Mouse (Mus musculus) neutrophil, adult 5-6 weeks (primary cell): ENCODE results near the gene Ccr4. TPM values are rescaled to one million over a fixed set of nuclear protein-coding genes. Genes with fewer than 3 reads are reported as not detected.

Experiments
- ATAC-seq: fragments of 151-379, 151-347 bp; 2 replicates; pipeline ENCODE4 v1.8.0; 2017; ENCODE audit warnings: mild to moderate bottlenecking, moderate TSS enrichment; ENCODE audit not compliant: insufficient number of reproducible peaks, poor library complexity, low FRiP score, severe bottlenecking; ENCODE audit errors: extremely low read depth
- total RNA-seq: library from RNA; stranded (forward); fragments of 200-1000 nt; gene quantifications from 2 replicates; pipeline ENCODE4 v1.2.3, GENCODE M21; 2017

Gene Ccr4
- total RNA-seq, 1 experiment from 2014 or later: not detected

DNA sequence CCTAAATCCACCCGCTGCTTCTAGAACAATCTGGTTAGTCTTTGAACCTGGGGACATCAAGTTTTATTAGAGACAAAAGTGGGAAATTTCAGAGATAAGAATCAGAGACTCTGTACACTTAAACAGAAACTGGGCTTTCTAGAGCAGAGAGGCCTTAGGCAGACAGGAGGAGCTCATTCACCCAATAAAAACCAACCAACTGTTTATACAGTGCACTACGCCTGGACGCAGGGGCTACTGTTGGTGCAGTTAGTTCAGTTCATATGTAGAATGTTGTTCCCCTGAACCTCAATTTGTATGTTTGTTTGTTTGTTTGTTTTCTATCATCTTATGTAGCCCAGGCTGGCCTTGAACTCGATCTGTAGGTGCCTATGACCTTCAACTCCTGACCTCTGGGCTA is 17.9 kb downstream of the Ccr4 start:
- ATAC-seq: no peak

GRCm38 (mm10) chr9:114484771-114485170 is 19.9 kb downstream of the Ccr4 start:
- no peak for ATAC-seq

DNA sequence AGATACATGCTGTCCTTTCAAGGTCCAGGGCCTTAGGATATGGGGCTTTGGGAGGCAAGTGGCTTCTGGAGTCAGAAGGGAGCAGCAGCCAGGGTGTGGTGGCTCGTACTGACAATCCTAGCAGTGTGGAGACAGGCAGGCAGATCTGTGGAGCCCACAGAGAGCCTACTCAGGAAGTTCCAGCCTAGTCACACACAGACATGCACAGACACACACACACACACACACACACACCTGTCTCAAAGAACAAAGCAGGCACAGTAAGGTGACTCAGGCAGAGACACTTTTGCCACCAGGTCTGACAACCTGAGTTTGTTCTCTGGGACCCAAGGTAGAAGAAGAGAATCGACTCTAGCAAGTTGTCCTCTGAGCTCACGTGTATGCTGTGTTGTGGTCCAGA is 23.8 kb downstream of the Ccr4 start:
- ATAC-seq: no peak

GRCm38 (mm10) chr9:114477019-114477418 is 27.7 kb downstream of the Ccr4 start:
- no peak for ATAC-seq

DNA sequence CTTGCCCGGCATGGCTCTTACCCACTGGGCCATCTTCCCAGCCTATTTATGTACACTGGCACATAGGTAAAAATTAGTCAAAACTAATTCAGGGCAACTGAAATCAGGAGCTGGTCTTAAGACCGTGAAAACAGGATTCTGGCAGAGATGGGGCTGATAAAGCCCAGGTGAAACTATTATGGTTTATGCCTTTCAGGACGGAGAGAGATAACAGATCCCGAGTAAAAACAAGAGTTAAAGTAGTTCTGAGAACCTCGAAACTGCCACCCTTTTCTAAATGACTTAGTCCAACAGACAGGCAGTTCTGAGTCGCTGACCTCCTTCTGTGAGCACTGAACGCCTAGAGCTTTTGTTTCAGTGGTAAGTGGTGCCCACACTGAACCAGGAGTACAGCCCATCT is 32.8 kb downstream of the Ccr4 start:
- no peak for ATAC-seq

GRCm38 (mm10) chr9:114468701-114469100 is 36.0 kb downstream of the Ccr4 start:
- no peak for ATAC-seq

GRCm38 (mm10) chr9:114468217-114468616 is 36.5 kb downstream of the Ccr4 start:
- no peak for ATAC-seq

GRCm38 (mm10) chr9:114466871-114467270 is 37.8 kb downstream of the Ccr4 start:
- no peak for ATAC-seq

GRCm38 (mm10) chr9:114465442-114465841 is 39.3 kb downstream of the Ccr4 start:
- no peak for ATAC-seq

- ATAC-seq: no peak
Observed at GRCm38 (mm10) chr9:114462569-114462968, 42.1 kb downstream of the Ccr4 start.

DNA sequence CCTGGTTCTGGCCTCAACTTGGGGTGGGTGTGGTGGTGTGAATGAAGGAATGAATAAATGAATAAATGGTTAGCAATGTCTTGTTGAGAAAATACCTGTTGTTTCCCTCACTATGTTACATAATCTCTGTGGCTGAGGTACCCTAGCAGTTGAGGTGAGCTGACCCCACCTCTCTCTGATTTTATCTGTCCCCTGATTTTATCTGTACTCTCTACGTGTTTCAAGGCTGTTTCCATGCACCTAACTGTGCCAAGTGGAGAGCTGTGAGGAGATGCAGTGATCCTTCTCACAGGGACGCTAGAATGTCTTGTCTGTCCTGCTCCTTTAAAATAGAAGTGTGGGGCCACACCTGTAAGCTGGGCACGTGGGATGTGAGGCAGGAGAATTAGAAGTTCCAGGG is 46.3 kb downstream of the Ccr4 start:
- no peak for ATAC-seq

- ATAC-seq: no peak
Observed at GRCm38 (mm10) chr9:114455420-114455819, 49.3 kb downstream of the Ccr4 start.

DNA sequence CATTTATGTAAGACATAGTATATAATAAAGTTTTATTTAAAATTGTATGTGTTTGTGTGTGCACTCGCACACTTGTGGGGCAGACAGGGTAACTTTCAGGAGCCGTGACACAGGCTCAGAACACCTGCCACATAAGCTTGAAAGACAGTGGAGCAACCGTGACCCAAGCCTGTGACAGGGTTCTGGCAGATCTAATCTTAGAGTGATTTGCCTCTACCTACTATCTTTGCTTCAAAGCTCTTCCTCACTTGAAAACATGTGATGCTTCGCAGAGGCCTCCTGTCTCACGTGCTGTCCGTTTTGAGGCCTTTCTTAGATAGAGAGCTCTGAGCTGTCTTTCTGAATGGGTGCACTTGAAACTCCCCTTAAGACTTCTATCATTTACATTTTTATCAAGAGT is 52.3 kb downstream of the Ccr4 start:
- ATAC-seq: no peak

- no peak for ATAC-seq
Observed at GRCm38 (mm10) chr9:114451615-114452014, 53.1 kb downstream of the Ccr4 start.

GRCm38 (mm10) chr9:114449120-114449754 is 55.5 kb downstream of the Ccr4 start:
- ATAC-seq: no peak

DNA sequence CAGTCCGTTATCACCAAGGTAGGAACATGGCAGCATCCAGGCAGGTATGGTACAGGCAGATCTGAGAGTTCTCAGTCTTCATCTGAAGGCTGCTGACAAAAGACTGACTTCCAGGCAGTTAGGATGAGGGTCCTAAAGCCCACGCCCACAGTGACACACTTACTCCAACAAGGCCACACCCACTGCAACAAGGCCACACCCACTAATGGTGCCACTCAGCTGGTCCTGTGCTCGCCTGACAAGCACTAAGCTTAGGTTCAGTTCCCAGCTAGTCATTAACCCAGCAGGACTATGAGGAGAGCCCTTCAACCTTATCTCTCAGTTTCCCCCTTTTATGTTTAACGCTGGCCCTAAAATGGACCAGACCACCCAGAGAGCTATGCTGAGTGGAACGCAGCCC is 56.0 kb downstream of the Ccr4 start:
- ATAC-seq: no peak

- ATAC-seq: no peak
Observed at GRCm38 (mm10) chr9:114446887-114447286, 57.8 kb downstream of the Ccr4 start.

DNA sequence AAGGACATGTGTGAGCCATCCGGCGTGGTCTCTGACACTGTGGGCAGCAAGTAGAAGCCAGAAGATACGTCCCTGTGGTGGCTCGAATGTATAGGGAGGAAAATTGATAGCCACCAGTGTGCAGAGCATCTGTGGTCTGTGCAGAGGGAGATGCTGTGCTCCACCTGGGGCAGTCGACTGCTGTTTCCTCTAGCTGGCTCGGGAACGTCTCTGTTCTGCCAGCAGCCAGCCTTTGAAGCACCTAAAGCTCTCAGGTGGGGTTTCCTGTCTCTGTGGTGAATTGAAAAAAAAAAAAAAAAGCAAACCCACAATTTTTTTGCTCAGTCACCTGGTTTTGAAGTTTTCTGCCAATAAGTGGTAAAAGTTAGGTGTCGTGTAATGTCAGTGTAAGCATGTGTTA is 61.4 kb downstream of the Ccr4 start:
- no peak; the same call in 1 of the 2 replicates for ATAC-seq

DNA sequence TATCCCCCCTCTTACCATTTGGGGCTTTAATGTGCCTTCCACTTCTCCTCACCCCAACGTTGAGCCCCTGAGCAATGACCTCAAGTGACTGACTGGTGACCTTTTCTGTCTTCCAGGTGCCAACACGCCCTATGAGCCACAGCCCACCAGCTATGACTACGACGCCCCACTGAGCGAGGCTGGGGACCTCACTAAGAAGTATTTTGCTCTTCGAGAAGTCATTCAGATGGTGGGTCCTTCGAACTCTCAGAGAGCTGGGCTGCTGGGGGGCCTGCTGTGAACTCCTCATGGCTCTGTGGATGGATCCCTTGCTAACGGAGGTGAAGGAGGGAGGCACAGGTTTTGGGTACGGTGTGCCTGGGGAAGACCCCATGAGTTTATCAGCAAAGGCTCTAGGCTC is 61.8 kb downstream of the Ccr4 start:
- no peak for ATAC-seq

GRCm38 (mm10) chr9:114442225-114442624 is 62.5 kb downstream of the Ccr4 start:
- ATAC-seq: no peak

DNA sequence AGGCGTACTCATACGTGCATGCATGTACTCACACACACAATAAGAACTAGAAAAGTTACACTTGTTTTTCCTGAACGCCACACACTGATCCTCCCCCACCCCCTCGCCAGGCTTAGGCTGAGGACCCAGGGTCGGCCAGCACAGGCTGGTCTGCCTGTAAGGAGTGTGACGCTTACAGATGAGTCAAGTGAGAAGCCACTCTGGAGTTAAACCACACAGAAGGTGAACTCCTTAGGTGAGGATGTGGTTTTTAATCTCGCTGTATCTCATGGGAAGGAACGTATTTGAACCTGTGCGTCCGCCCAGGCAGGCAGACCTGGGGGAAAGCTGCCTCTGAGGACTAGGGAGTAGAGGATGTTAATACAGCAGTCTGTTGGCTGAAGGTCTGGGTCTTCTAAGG is 64.2 kb downstream of the Ccr4 start:
- ATAC-seq: 0 out of 2 replicates have a peak, but pooled peaks have one; percentile 16
